Mouse (Mus musculus): ENCODE results near the gene Gm13889. TPM values are rescaled to one million over a fixed set of nuclear protein-coding genes. Genes with fewer than 3 reads are reported as not detected.

The Gm13889 gene
- polyA plus RNA-seq, 1 experiment from 2014 or later = 1.7 TPM

DNA sequence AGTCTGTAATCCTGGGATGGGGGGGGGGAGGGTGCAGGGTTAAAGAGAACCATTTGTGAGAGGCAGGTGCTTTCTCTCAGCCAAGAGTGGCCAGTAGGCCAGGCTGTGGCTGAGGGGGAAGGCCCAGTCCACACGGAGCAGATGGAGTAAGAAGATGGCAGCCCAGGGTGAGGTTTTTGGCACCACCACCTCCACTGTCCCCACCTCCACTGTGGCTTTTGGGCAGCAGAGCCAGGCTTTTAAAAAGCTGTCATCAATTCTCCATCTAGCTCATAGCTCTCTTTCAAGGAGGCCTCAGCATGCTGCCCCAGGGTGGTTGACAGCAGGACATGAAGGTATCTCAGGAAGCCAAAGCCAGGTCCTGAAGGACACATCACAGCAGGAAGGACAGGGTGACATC lies 6.8 kb upstream of the Gm13889 start:
- no peaks in the 10 kb centered on the region for H3K36me3 ChIP-seq (ENCODE audit: control insufficient read depth, insufficient read depth, low read length)
- 87% methylated on average over 1 of the region's 1 CpGs for WGBS
- ATAC-seq (ENCODE audit: low FRiP score) (no peak), DNase-seq (ENCODE audit: low spot score, missing footprints) (peak; percentile 14)
- peaks cover 3% of the 10 kb centered on the region for H3K4me1 ChIP-seq (ENCODE audit: control insufficient read depth, insufficient read depth, low read length)
- no peak overlapping the region for H3K4me2 ChIP-seq
- H3K9ac ChIP-seq (ENCODE audit: low read length) = no peak overlapping the region
- no peak overlapping the region for H3K4me3 ChIP-seq (ENCODE audit: low read depth, low read length)
- no peak overlapping the region for H3K27ac ChIP-seq (ENCODE audit: low read depth, low read length)
- H3K9me3 ChIP-seq (ENCODE audit: control insufficient read depth, low read length) = no peaks in the 10 kb centered on the region
- H3K27me3 ChIP-seq (ENCODE audit: control insufficient read depth, insufficient read depth, low read length) = no peaks in the 10 kb centered on the region

DNA sequence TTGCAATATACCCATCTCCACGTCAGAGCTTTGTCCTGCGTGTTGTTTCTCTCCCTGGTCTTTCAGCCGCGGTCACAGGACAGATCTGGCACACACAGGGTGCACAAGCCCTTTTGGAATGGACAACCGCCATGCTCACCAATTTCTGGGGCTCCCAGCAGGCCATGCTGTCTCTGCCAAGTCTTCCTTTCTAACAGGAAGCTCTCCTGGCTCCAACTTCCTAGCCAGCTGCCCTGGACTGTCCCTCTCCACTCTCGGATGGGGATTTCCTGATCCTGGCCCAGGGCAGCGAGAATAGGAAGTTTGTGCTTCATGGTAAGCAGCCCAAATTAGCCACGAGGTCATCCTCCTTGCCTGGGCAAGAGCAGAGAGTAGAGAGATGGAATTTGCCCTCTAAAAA lies 4.7 kb upstream of the Gm13889 start:
- WGBS = 80% methylated on average over 8 of the region's 8 CpGs

DNA sequence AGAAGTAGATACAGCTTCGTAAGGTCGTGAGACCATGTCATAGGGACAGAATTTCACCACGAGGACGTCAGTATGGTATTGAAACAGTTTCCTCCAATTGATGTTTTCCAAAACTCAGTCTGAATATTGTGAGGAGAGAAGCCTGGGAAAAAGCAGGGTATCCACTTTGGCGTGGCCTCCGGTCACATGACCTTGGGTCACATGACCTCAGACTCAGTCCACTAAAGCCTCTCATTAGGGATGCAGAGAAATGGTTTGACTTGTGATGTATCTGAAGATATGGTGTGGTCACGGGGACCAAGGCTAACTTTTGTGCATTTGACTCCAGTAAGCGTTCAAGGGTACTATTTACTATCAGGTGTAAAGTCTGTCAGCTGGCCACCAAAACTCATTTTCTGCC lies 2.3 kb upstream of the Gm13889 start:
- Histone ChIP-seq H3K4me2 (no peak overlapping the region), H3K9me3 (ENCODE audit: control insufficient read depth, low read length) (no peaks in the 10 kb centered on the region), H3K4me3 (ENCODE audit: low read depth, low read length) (no peak overlapping the region), H3K27ac (ENCODE audit: low read depth, low read length) (no peak overlapping the region), H3K9ac (ENCODE audit: low read length) (no peak overlapping the region), H3K36me3 (ENCODE audit: control insufficient read depth, insufficient read depth, low read length) (no peaks in the 10 kb centered on the region), H3K27me3 (ENCODE audit: control insufficient read depth, insufficient read depth, low read length) (peaks cover 33% of the 10 kb centered on the region), H3K4me1 (ENCODE audit: control insufficient read depth, insufficient read depth, low read length) (peaks cover 14% of the 10 kb centered on the region)
- ATAC-seq (ENCODE audit: low FRiP score) (no peak), DNase-seq (ENCODE audit: low spot score, missing footprints) (no peak)
- 76% methylated on average over 8 of the region's 8 CpGs for WGBS

More for the DNA sequence above, 4.7 kb upstream of the Gm13889 start:
- H3K9me3 ChIP-seq (ENCODE audit: control insufficient read depth, low read length) = no peaks in the 10 kb centered on the region
- ATAC-seq (ENCODE audit: low FRiP score) = no peak
- H3K4me1 ChIP-seq (ENCODE audit: control insufficient read depth, insufficient read depth, low read length) = peaks cover 6% of the 10 kb centered on the region
- H3K27ac ChIP-seq (ENCODE audit: low read depth, low read length) = no peak overlapping the region
- no peak overlapping the region for H3K9ac ChIP-seq (ENCODE audit: low read length)
- no peak for DNase-seq (ENCODE audit: low spot score, missing footprints)
- peaks cover 15% of the 10 kb centered on the region for H3K27me3 ChIP-seq (ENCODE audit: control insufficient read depth, insufficient read depth, low read length)
- no peak overlapping the region for H3K4me3 ChIP-seq (ENCODE audit: low read depth, low read length)
- no peaks in the 10 kb centered on the region for H3K36me3 ChIP-seq (ENCODE audit: control insufficient read depth, insufficient read depth, low read length)
- H3K4me2 ChIP-seq = no peak overlapping the region

DNA sequence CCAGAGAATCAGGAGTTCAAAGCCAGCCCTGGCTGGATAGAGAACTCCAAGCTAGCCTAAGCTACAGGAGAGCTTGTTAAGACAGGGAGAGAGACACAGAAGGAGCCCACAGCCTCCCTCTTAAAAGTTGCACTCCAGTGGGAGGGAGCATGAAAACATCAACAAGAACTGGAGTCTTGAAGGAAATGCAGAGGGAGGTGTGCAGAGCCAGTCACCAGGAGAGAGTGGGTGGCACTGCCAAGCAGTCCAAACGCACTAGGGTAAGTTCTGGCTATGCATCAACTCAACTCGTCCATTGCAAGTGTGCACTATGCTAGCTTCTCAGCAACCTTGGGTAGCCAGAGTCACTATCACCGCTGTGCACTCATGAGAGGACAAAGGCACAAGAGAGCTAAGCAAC lies 1.2 kb upstream of the Gm13889 start:
- Histone ChIP-seq H3K27me3 (ENCODE audit: control insufficient read depth, insufficient read depth, low read length) (peaks cover 39% of the 10 kb centered on the region), H3K9ac (ENCODE audit: low read length) (no peak overlapping the region)

DNA sequence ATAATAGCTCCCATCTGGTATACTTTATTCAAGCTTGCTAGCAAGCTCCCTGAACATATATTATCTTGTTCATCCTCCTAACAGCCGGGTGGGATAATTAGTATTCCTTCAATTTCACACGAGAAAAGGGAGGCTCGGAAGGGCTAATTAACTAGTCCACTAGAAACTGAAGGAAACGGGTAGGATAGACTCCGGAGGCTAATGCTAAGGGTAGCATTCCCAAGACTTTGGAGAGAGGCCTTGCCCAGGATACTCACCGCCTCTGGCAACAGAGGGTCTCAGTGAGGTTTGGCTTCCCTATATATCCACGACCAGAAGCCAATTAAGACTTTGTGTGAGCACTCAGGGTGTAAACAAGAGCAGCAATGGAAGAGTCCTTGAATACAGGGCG lies 779 bp upstream of the Gm13889 start:
- H3K27ac ChIP-seq (ENCODE audit: low read depth, low read length) = no peak overlapping the region
- peak overlapping the region; percentile 71 for H3K4me2 ChIP-seq
- H3K4me1 ChIP-seq (ENCODE audit: control insufficient read depth, insufficient read depth, low read length) = peaks cover 14% of the 10 kb centered on the region
- H3K4me3 ChIP-seq (ENCODE audit: low read depth, low read length) = no peak overlapping the region
- no peaks in the 10 kb centered on the region for H3K9me3 ChIP-seq (ENCODE audit: control insufficient read depth, low read length)
- no peaks in the 10 kb centered on the region for H3K36me3 ChIP-seq (ENCODE audit: control insufficient read depth, insufficient read depth, low read length)
- ATAC-seq (ENCODE audit: low FRiP score) = no peak
- H3K27me3 ChIP-seq (ENCODE audit: control insufficient read depth, insufficient read depth, low read length) = peaks cover 39% of the 10 kb centered on the region
- H3K9ac ChIP-seq (ENCODE audit: low read length) = no peak overlapping the region
- no peak for DNase-seq (ENCODE audit: low spot score, missing footprints)
- 52% methylated on average over 8 of the region's 8 CpGs for WGBS

More for the DNA sequence above, 1.2 kb upstream of the Gm13889 start:
- no peak overlapping the region for H3K27ac ChIP-seq (ENCODE audit: low read depth, low read length)
- no peak for DNase-seq (ENCODE audit: low spot score, missing footprints)
- H3K36me3 ChIP-seq (ENCODE audit: control insufficient read depth, insufficient read depth, low read length) = no peaks in the 10 kb centered on the region
- no peaks in the 10 kb centered on the region for H3K9me3 ChIP-seq (ENCODE audit: control insufficient read depth, low read length)
- no peak overlapping the region for H3K4me2 ChIP-seq
- ATAC-seq (ENCODE audit: low FRiP score) = no peak
- peaks cover 14% of the 10 kb centered on the region for H3K4me1 ChIP-seq (ENCODE audit: control insufficient read depth, insufficient read depth, low read length)
- 85% methylated on average over 3 of the region's 3 CpGs for WGBS
- H3K4me3 ChIP-seq (ENCODE audit: low read depth, low read length) = no peak overlapping the region

DNA sequence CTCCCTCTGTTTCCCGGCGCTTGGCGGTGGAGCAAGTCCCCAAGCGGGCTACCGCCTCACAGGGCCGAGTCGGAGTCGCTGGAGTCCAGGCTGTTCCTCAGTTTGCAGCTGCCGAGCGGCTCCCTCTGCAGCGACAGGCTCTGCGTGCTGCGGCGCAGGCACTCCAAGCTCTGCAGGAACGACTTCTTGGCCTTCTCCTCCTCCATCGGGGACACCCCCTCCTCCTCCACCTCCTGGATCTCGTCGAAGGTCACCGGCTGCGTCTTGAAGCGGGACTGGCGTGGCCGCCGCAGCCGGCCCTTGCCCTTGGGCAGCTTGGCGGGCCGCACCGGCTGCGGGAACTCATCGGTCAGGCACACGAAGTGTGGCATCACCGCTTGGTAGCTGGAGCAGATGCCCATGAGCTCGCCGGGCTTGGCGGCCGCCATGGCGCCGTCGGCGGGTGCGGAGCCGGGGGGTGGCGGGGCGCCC lies 635 bp downstream of the Gm13889 start:
- no peaks in the 10 kb centered on the region for H3K36me3 ChIP-seq (ENCODE audit: control insufficient read depth, insufficient read depth, low read length)
- peak overlapping the region; percentile 71 for H3K4me2 ChIP-seq
- under 1% methylated on average over 44 of the region's 44 CpGs for WGBS
- DNase-seq (ENCODE audit: low spot score, missing footprints) = peak; percentile 97
- H3K27me3 ChIP-seq (ENCODE audit: control insufficient read depth, insufficient read depth, low read length) = peaks cover 39% of the 10 kb centered on the region
- H3K4me1 ChIP-seq (ENCODE audit: control insufficient read depth, insufficient read depth, low read length) = peaks cover 14% of the 10 kb centered on the region
- H3K4me3 ChIP-seq (ENCODE audit: low read depth, low read length) = peak overlapping the region; percentile 62
- H3K9me3 ChIP-seq (ENCODE audit: control insufficient read depth, low read length) = no peaks in the 10 kb centered on the region
- H3K27ac ChIP-seq (ENCODE audit: low read depth, low read length) = no peak overlapping the region
- ATAC-seq (ENCODE audit: low FRiP score) = peak; percentile 69
- H3K9ac ChIP-seq (ENCODE audit: low read length) = peak overlapping the region; percentile 69

DNA sequence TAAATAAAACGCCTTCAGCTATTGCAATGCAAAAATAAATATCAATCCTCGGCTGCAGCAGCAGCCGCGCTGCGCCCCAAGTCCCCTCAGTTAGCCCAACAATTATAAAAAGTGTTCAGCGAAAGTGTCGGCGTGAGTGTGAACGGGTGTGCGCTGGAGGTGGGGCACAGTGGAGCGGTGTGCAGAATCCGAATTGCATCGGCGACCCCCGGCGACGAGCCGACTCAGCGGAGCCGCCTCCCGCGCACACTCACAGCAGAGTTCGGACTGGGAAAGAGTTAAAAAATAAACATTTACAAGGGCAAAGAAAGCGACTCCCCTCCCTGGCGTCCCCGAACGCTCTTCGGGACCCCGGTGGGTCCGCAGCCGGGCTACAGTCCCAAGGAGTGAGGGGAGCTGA lies 1.1 kb downstream of the Gm13889 start:
- DNase-seq (ENCODE audit: low spot score, missing footprints) = no peak

DNA sequence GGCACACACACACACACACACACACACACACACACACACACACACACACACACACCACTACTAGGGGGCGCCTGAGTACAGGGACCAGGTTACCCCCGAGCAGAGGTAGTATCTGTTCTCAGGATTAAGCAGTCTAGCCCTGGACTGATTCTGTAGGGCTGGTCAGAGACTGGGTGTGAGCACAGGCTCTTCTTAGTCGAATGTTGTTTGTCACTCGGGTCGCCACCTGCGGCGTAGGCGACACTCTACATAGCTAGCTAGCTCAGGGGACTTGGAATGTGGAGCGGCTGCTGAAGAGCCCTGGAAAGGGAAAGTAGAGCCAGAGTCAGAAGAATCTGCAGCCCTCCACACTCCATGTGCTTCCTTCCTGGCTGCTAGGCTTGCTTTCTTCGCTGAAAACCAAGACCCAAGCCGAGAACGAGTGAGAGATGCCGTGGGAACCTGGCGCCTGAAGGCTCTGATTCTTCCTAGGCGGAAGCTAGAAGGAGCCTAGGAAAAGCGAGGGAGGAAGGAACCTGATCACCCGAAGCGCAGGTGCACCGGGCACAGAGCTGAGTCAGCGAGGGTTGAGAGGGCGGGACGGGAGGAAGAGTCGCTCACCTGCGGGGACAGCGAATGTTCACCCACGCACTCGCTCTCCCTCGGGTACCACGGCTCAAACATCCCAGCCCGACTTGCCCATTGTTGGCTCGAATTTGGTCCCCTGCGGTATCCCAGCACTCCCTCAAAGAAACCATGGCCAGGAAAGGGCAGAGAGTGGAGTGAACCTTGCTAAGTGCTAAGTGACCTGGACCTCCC lies 2.0 kb downstream of the Gm13889 start:
- Histone ChIP-seq H3K4me2 (peak overlapping the region; percentile 71), H3K4me1 (ENCODE audit: control insufficient read depth, insufficient read depth, low read length) (peaks cover 14% of the 10 kb centered on the region), H3K9ac (ENCODE audit: low read length) (peak overlapping the region; percentile 27; the same call in 1 of the 2 replicates), H3K9me3 (ENCODE audit: control insufficient read depth, low read length) (no peaks in the 10 kb centered on the region), H3K27ac (ENCODE audit: low read depth, low read length) (no peak overlapping the region), H3K27me3 (ENCODE audit: control insufficient read depth, insufficient read depth, low read length) (peaks cover 39% of the 10 kb centered on the region), H3K36me3 (ENCODE audit: control insufficient read depth, insufficient read depth, low read length) (no peaks in the 10 kb centered on the region), H3K4me3 (ENCODE audit: low read depth, low read length) (peak overlapping the region; percentile 62)
- ATAC-seq (ENCODE audit: low FRiP score) = no peak
- peak; percentile 95 for DNase-seq (ENCODE audit: low spot score, missing footprints)
- 1% methylated on average over 32 of the region's 32 CpGs for WGBS

More for the DNA sequence above, 1.1 kb downstream of the Gm13889 start:
- Histone ChIP-seq H3K27ac (ENCODE audit: low read depth, low read length) (no peak overlapping the region), H3K9me3 (ENCODE audit: control insufficient read depth, low read length) (no peaks in the 10 kb centered on the region), H3K9ac (ENCODE audit: low read length) (peak overlapping the region; percentile 69), H3K4me1 (ENCODE audit: control insufficient read depth, insufficient read depth, low read length) (peaks cover 14% of the 10 kb centered on the region), H3K27me3 (ENCODE audit: control insufficient read depth, insufficient read depth, low read length) (peaks cover 39% of the 10 kb centered on the region), H3K36me3 (ENCODE audit: control insufficient read depth, insufficient read depth, low read length) (no peaks in the 10 kb centered on the region), H3K4me2 (peak overlapping the region; percentile 71), H3K4me3 (ENCODE audit: low read depth, low read length) (peak overlapping the region; percentile 62)
- ATAC-seq (ENCODE audit: low FRiP score) = no peak; the same call in 1 of the 2 replicates
- under 1% methylated on average over 31 of the region's 31 CpGs for WGBS

DNA sequence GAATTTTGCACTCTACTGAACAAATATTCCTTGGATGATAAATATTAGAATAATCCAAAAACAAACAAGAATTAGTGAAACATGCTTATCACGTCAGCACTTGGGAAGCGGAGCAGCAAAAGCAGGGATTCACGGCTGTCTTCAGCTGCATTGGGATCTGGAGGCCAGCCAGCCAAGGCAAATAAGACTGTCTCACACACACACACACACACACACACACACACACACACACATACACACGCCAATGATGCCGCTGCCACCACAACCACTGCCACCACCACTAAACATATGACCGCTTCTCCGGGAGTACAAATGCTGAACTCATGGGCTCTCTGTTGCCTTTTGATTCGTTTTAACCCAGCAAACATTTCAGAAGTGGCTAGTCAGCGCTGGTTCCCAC lies 3.3 kb downstream of the Gm13889 start:
- Histone ChIP-seq H3K4me2 (no peak overlapping the region), H3K4me1 (ENCODE audit: control insufficient read depth, insufficient read depth, low read length) (peaks cover 14% of the 10 kb centered on the region), H3K27me3 (ENCODE audit: control insufficient read depth, insufficient read depth, low read length) (peaks cover 39% of the 10 kb centered on the region), H3K4me3 (ENCODE audit: low read depth, low read length) (no peak overlapping the region), H3K9me3 (ENCODE audit: control insufficient read depth, low read length) (no peaks in the 10 kb centered on the region), H3K36me3 (ENCODE audit: control insufficient read depth, insufficient read depth, low read length) (no peaks in the 10 kb centered on the region), H3K9ac (ENCODE audit: low read length) (no peak overlapping the region), H3K27ac (ENCODE audit: low read depth, low read length) (no peak overlapping the region)
- 84% methylated on average over 9 of the region's 9 CpGs for WGBS
- DNase-seq (ENCODE audit: low spot score, missing footprints) = no peak
- ATAC-seq (ENCODE audit: low FRiP score) = no peak

Measured in midbrain, embryonic 11.5 days (tissue).